Mouse (Mus musculus) liver, adult 2 months (tissue): ENCODE measurements around the gene Fars2. TPM values are rescaled to one million over a fixed set of nuclear protein-coding genes. Genes with fewer than 3 reads are reported as not detected.
A peak's percentile ranks its signal among the peaks of the same experiment; 100 is the strongest.
"Not testable (repeated sequence)": the region's sequence is repeated elsewhere in the genome, so short reads cannot be mapped to it uniquely, and the experiment has no call there.

Experiments used
- DNase-seq: peaks from one replicate; pipeline ENCODE4 v3.0.0-alpha.2; 2011; ENCODE audit warnings: low read depth, low spot score; ENCODE audit errors: extremely low read depth
- H3K27ac ChIP-seq: fragments of 200-500 bp; replicated peaks from 2 replicates; pipeline ENCODE4 v1.5.1; 2012; ENCODE audit warnings: low read depth, mild to moderate bottlenecking, control low read depth, inconsistent platforms, low read length; ENCODE audit not compliant: insufficient read depth
- H3K27me3 ChIP-seq: fragments of 200-500 bp; 2 replicates; pipeline ENCODE4 v1.6.1; 2012; ENCODE audit warnings: mild to moderate bottlenecking, moderate library complexity, low read length, inconsistent platforms; ENCODE audit not compliant: control insufficient read depth, insufficient read depth
- H3K36me3 ChIP-seq: fragments of 200-500 bp; 2 replicates; pipeline ENCODE4 v1.6.1; 2012; ENCODE audit warnings: low read length, inconsistent platforms; ENCODE audit not compliant: control insufficient read depth, insufficient read depth
- H3K4me1 ChIP-seq: fragments of 200-500 bp; 2 replicates; pipeline ENCODE4 v1.6.1; 2011; ENCODE audit warnings: low read length; ENCODE audit not compliant: control insufficient read depth, insufficient read depth
- H3K4me3 ChIP-seq: fragments of 200-500 bp; 2 replicates; pipeline ENCODE4 v1.5.1; 2011; ENCODE audit warnings: low read depth, mild to moderate bottlenecking, control low read depth, low read length, moderate library complexity; ENCODE audit not compliant: insufficient read depth
- H3K79me2 ChIP-seq: fragments of 200-500 bp; 2 replicates; pipeline ENCODE4 v1.6.1; 2012; ENCODE audit warnings: inconsistent platforms, mild to moderate bottlenecking, low read length, moderate library complexity; ENCODE audit not compliant: control insufficient read depth, insufficient read depth
- H3K9ac ChIP-seq: fragments of 200-500 bp; 2 replicates; pipeline ENCODE4 v1.6.1; 2012; ENCODE audit warnings: low read depth, mild to moderate bottlenecking, control low read depth, inconsistent platforms, low read length
- CTCF ChIP-seq: fragments of 200-500 bp; IDR thresholded peaks from 2 replicates; pipeline ENCODE4 v1.5.1; 2011; ENCODE audit warnings: low read depth, low read length, control low read depth
- POLR2A ChIP-seq: fragments of 200-500 bp; IDR thresholded peaks from 2 replicates; pipeline ENCODE4 v1.6.1; 2011; ENCODE audit warnings: low read length, control low read depth; ENCODE audit not compliant: insufficient read depth; ENCODE audit errors: extremely low read depth
- WGBS: fragments of 180-500 bp; shearing (Covaris S2); methylation state at CpG from one replicate; pipeline ENCODE4 v1.1.7; 2018; 5-methylcytosine and 5-hydroxymethylcytosine counted together
- polyA plus RNA-seq: library from polyadenylated mRNA; depleted of rRNA; stranded (reverse); fragments of >200 nt; gene quantifications from 2 replicates; pipeline ENCODE4 v1.2.3, GENCODE M21; 2012
- total RNA-seq: library from RNA; depleted of rRNA; stranded (reverse); fragments of >200 nt; gene quantifications from 2 replicates; pipeline ENCODE4 v1.2.3, GENCODE M21; 2014

Fars2 gene
- total and polyA plus RNA-seq, 2 experiments, result 47.1 to 58.4 TPM

GRCm38 (mm10) chr13:36357469-36357868 lies 240.3 kb downstream of the Fars2 start:
- no peak overlapping the region for H3K9ac ChIP-seq
- H3K4me3 ChIP-seq, result no peak overlapping the region
- H3K27me3 ChIP-seq, result no peaks in the 10 kb centered on the region
- no peak overlapping the region for H3K27ac ChIP-seq
- no peaks in the 10 kb centered on the region for H3K36me3 ChIP-seq
- 79% methylated on average over 4 of the region's 4 CpGs for WGBS
- TF ChIP-seq POLR2A, result no peak
- TF ChIP-seq CTCF, result no peak
- H3K79me2 ChIP-seq, result no peaks in the 10 kb centered on the region
- no peak for DNase-seq
- peaks cover 3% of the 10 kb centered on the region for H3K4me1 ChIP-seq

GRCm38 (mm10) chr13:36361419-36361818 lies 244.2 kb downstream of the Fars2 start:
- Histone ChIP-seq H3K4me1 (peaks cover 3% of the 10 kb centered on the region), H3K4me3 (no peak overlapping the region), H3K36me3 (no peaks in the 10 kb centered on the region), H3K79me2 (no peaks in the 10 kb centered on the region), H3K9ac (no peak overlapping the region), H3K27me3 (no peaks in the 10 kb centered on the region), H3K27ac (no peak overlapping the region)
- DNase-seq, result no peak
- TF ChIP-seq CTCF (no peak), POLR2A (no peak)
- 98% methylated on average over 3 of the region's 3 CpGs for WGBS

GRCm38 (mm10) chr13:36365719-36366118 lies 248.5 kb downstream of the Fars2 start:
- H3K4me1 ChIP-seq, H3K27ac ChIP-seq, DNase-seq, H3K27me3 ChIP-seq, H3K9ac ChIP-seq, H3K36me3 ChIP-seq, H3K4me3 ChIP-seq, H3K79me2 ChIP-seq: not testable (repeated sequence)
- WGBS, result 92% methylated on average over 5 of the region's 5 CpGs

- H3K27me3 ChIP-seq, result no peaks in the 10 kb centered on the region
- no peaks in the 10 kb centered on the region for H3K79me2 ChIP-seq
- no peaks in the 10 kb centered on the region for H3K36me3 ChIP-seq
- TF ChIP-seq POLR2A, result no peak
- TF ChIP-seq CTCF, result no peak
- H3K4me3 ChIP-seq, result no peak overlapping the region
- no peaks in the 10 kb centered on the region; the same call in 1 of the 2 replicates for H3K4me1 ChIP-seq
- DNase-seq, result no peak
- no peak overlapping the region for H3K9ac ChIP-seq
- no peak overlapping the region for H3K27ac ChIP-seq
- WGBS, result 93% methylated on average over 6 of the region's 6 CpGs
Measured at GRCm38 (mm10) chr13:36366304-36366703, 249.1 kb downstream of the Fars2 start.

- Histone ChIP-seq H3K4me3 (no peak overlapping the region), H3K9ac (no peak overlapping the region), H3K36me3 (no peaks in the 10 kb centered on the region), H3K27ac (no peak overlapping the region), H3K4me1 (no peaks in the 10 kb centered on the region; the same call in 1 of the 2 replicates), H3K79me2 (no peaks in the 10 kb centered on the region), H3K27me3 (no peaks in the 10 kb centered on the region)
- TF ChIP-seq CTCF (no peak), POLR2A (no peak)
- DNase-seq, result peak; percentile 19
Measured at GRCm38 (mm10) chr13:36367712-36368491, 250.7 kb downstream of the Fars2 start.

- 91% methylated on average over 3 of the region's 3 CpGs for whole genome bisulfite sequencing
- no peaks in the 10 kb centered on the region for H3K79me2 ChIP-seq
- H3K4me3 ChIP-seq, result no peak overlapping the region
- H3K9ac ChIP-seq, result no peak overlapping the region
- H3K4me1 ChIP-seq, result no peaks in the 10 kb centered on the region; the same call in 1 of the 2 replicates
- H3K27ac ChIP-seq, result no peak overlapping the region
- H3K27me3 ChIP-seq, result no peaks in the 10 kb centered on the region
- no peak for TF ChIP-seq CTCF
- no peak for TF ChIP-seq POLR2A
- no peak for DNase-seq
- no peaks in the 10 kb centered on the region for H3K36me3 ChIP-seq
Measured at GRCm38 (mm10) chr13:36368799-36369198, 251.6 kb downstream of the Fars2 start.
